Mouse (Mus musculus) C2C12 (cell line): ENCODE results near the gene Tph1.

ENCODE experiments used
- CEBPB ChIP-seq: IDR thresholded peaks from one replicate; pipeline ENCODE4 v1.6.1; 2011; ENCODE audit warnings: low read depth, mild to moderate bottlenecking, control low read depth, moderate library complexity
- CTCF ChIP-seq: IDR thresholded peaks from one replicate; pipeline ENCODE4 v1.5.1; 2011; ENCODE audit not compliant: control insufficient read depth, insufficient read depth, insufficient read length
- MAX ChIP-seq: IDR thresholded peaks from one replicate; pipeline ENCODE4 v1.6.1; 2011; ENCODE audit warnings: mild to moderate bottlenecking, control low read depth
- MYOD1 ChIP-seq: IDR thresholded peaks from one replicate; pipeline ENCODE4 v1.6.1; 2011; ENCODE audit warnings: low read depth; ENCODE audit not compliant: control insufficient read depth, insufficient read length
- MYOG ChIP-seq: IDR thresholded peaks from one replicate; pipeline ENCODE4 v1.6.1; 2011; ENCODE audit not compliant: control insufficient read depth, insufficient read length; ENCODE audit errors: extremely low read depth
- USF1 ChIP-seq: IDR thresholded peaks from one replicate; pipeline ENCODE4 v1.6.1; 2011; ENCODE audit warnings: low read depth, mild to moderate bottlenecking, control low read depth, moderate library complexity

DNA sequence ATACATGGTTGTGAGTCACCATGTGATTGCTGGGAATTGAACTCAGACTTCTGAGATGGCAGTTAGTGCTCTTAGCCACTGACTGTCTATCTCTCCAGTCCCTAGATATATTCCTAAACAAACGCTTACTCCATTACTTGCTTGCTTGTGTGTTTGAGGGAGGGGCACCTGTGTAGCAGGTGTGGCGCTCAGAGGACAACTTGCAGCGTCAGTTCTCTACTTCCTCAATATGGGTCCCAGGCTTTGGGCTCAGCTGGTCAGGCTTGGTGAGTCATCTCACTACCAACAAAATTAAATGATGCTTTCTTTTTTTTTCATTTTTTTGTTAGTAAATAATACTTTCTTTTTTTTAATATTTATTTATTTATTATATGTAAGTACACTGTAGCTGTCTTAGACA, 6.1 kb upstream of the Tph1 start:
- TF ChIP-seq CTCF (no peak), CEBPB (no peak), USF1 (no peak), MAX (no peak), MYOD1 (no peak), MYOG (no peak)
